ENCODE assay signal across 9 mouse cellular contexts in genomic region chr2:49733656-49734008, GRCm38 (mm10). TPM values are rescaled to one million over a fixed set of nuclear protein-coding genes. Genes with fewer than 3 reads are reported as not detected.
DNase-seq lines count a peak whose midpoint lies in the region; ATAC-seq lines count a peak whose summit lies in the region.
"Had no signal": no experiment of that assay in that cellular context is flagged by ENCODE, and none has a peak within 500 bp of the region (broad histone marks: within the 10 kb centered on the region; RNA-seq: fewer than 3 reads in every experiment).

No protein-coding gene starts in this region.

- H3K27me3 ChIP-seq in neural tube, embryonic 13.5 days, result no peaks in the 10 kb centered on the region
- no peaks in the 10 kb centered on the region for H3K27me3 ChIP-seq in embryonic facial prominence, embryonic 10.5 days (replicated peaks; ENCODE audit: low read depth, poor library complexity, severe bottlenecking)
- no peaks in the 10 kb centered on the region for H3K27me3 ChIP-seq in kidney, embryonic 15.5 days
- H3K27me3 ChIP-seq: neural tube, embryonic 12.5 days had no signal

- H3K9ac ChIP-seq in neural tube, embryonic 13.5 days, result no peak overlapping the region
- H3K9ac ChIP-seq in kidney, embryonic 15.5 days, result no peak overlapping the region
- H3K9ac ChIP-seq: neural tube, embryonic 12.5 days had no signal

- 0 out of 2 replicates have a peak overlapping the region, but pooled peaks have one; percentile 6 for H3K27ac ChIP-seq in neural tube, embryonic 13.5 days (replicated peaks)
- H3K27ac ChIP-seq in embryonic facial prominence, embryonic 10.5 days (replicated peaks), result peak overlapping the region; percentile 70
- peak overlapping the region; percentile 79 for H3K27ac ChIP-seq in kidney, embryonic 15.5 days
- H3K27ac ChIP-seq: neural tube, embryonic 12.5 days had no signal

- 64% methylated on average over 7 of the region's 7 CpGs for WGBS in neural tube, embryonic 13.5 days
- WGBS in embryonic facial prominence, embryonic 10.5 days, result 27% methylated on average over 7 of the region's 7 CpGs
- WGBS in kidney, embryonic 15.5 days, result 38% methylated on average over 7 of the region's 7 CpGs

- ATAC-seq in neural tube, embryonic 13.5 days (ENCODE audit: low read depth), result no peak
- ATAC-seq in kidney, embryonic 15.5 days (replicated peaks; ENCODE audit: low FRiP score), result peak; percentile 65

- peaks cover 78% of the 10 kb centered on the region for H3K36me3 ChIP-seq in neural tube, embryonic 13.5 days
- H3K36me3 ChIP-seq in embryonic facial prominence, embryonic 10.5 days (replicated peaks), result peaks cover 67% of the 10 kb centered on the region
- H3K36me3 ChIP-seq in kidney, embryonic 15.5 days, result no peaks in the 10 kb centered on the region

- no peak for DNase-seq in neural tube, embryonic 10.5 days (ENCODE audit: extremely low spot score, low spot score)
- peak; percentile 69 for DNase-seq in embryonic facial prominence, embryonic 10.5 days (ENCODE audit: low spot score)
- DNase-seq in naive thymus-derived CD4-positive, alpha-beta T cell, adult 2 months (ENCODE audit: low read depth), result peak; percentile 77
- no peak for DNase-seq in testis, postnatal 14 days (ENCODE audit: low spot score)
- no peak for DNase-seq in spleen, adult 12 weeks (ENCODE audit: low spot score)
- DNase-seq in right cerebral cortex, postnatal 25 days, result no peak

- H3K4me1 ChIP-seq in neural tube, embryonic 13.5 days (replicated peaks), result no peaks in the 10 kb centered on the region; the same call in 1 of the 2 replicates
- peaks cover 56% of the 10 kb centered on the region for H3K4me1 ChIP-seq in embryonic facial prominence, embryonic 10.5 days
- peaks cover 44% of the 10 kb centered on the region for H3K4me1 ChIP-seq in kidney, embryonic 15.5 days
- H3K4me1 ChIP-seq: neural tube, embryonic 12.5 days had no signal

- no peaks in the 10 kb centered on the region for H3K9me3 ChIP-seq in neural tube, embryonic 13.5 days
- no peaks in the 10 kb centered on the region for H3K9me3 ChIP-seq in embryonic facial prominence, embryonic 10.5 days
- H3K9me3 ChIP-seq in kidney, embryonic 15.5 days (replicated peaks), result no peaks in the 10 kb centered on the region
- H3K9me3 ChIP-seq: neural tube, embryonic 12.5 days had no signal

- no peak overlapping the region for H3K4me3 ChIP-seq in neural tube, embryonic 13.5 days
- peak overlapping the region; percentile 32 for H3K4me3 ChIP-seq in embryonic facial prominence, embryonic 10.5 days
- no peak overlapping the region for H3K4me3 ChIP-seq in kidney, embryonic 15.5 days (replicated peaks)
- H3K4me3 ChIP-seq: neural tube, embryonic 12.5 days had no signal

- no peak overlapping the region for H3K4me2 ChIP-seq in neural tube, embryonic 13.5 days
- H3K4me2 ChIP-seq in kidney, embryonic 15.5 days, result peak overlapping the region; percentile 34
- H3K4me2 ChIP-seq: neural tube, embryonic 12.5 days had no signal

RNA-seq across cellular contexts. Expression of gene Lypd6b, which starts 53.9 kb away (rescaled TPM):
- 6.8 and 7.8 TPM in 2 replicates for polyA plus RNA-seq in neural tube, embryonic 13.5 days (2015; fragmentation: Nextera tagmentation; extraction: Ambion mirVana)
- 2.9 and 3.9 TPM in 2 replicates for polyA plus RNA-seq in embryonic facial prominence, embryonic 10.5 days (2016; fragmentation: Nextera tagmentation; extraction: Ambion mirVana)
- polyA plus RNA-seq in kidney, embryonic 15.5 days (2015; fragmentation: Nextera tagmentation; extraction: Ambion mirVana), result 10.0 and 11.6 TPM in 2 replicates

Comparison
In these comparisons a context has a peak if more than half of its experiments do, and no peak if none do; other contexts are left out.
1. H3K27ac ChIP-seq: peak in every context shown above with its lines; median percentile 79 in kidney, embryonic 15.5 days; 70 in embryonic facial prominence, embryonic 10.5 days; 6 in neural tube, embryonic 13.5 days.
2. DNase-seq: peak in embryonic facial prominence, embryonic 10.5 days (single experiment) and naive thymus-derived CD4-positive, alpha-beta T cell, adult 2 months (single experiment); none in neural tube, embryonic 10.5 days (single experiment), testis, postnatal 14 days (single experiment), spleen, adult 12 weeks (single experiment) and right cerebral cortex, postnatal 25 days (single experiment).